Mouse (Mus musculus) stomach, embryonic 15.5 days (tissue): ENCODE measurements around the gene Taar7d. TPM values are rescaled to one million over a fixed set of nuclear protein-coding genes. Genes with fewer than 3 reads are reported as not detected.

Source experiments
- ATAC-seq: fragments of 200-750 bp; cut with Nextera tagmentation; 2 replicates; pipeline ENCODE4 v1.8.0; 2017; ENCODE audit warnings: low read depth, moderate number of reproducible peaks, moderate TSS enrichment; ENCODE audit not compliant: insufficient read depth, low FRiP score
- H3K27ac ChIP-seq: fragments of 300-500 bp; sonication (generic); 2 replicates; pipeline ENCODE4 v1.5.1; 2015; ENCODE audit warnings: mild to moderate bottlenecking, inconsistent platforms
- H3K27me3 ChIP-seq: fragments of 300-500 bp; sonication (generic); replicated peaks from 2 replicates; pipeline ENCODE4 v1.6.1; 2015; ENCODE audit warnings: inconsistent platforms
- H3K36me3 ChIP-seq: fragments of 300-500 bp; sonication (generic); 2 replicates; pipeline ENCODE4 v1.6.1; 2015; ENCODE audit warnings: inconsistent platforms
- H3K4me1 ChIP-seq: fragments of 300-500 bp; sonication (generic); 2 replicates; pipeline ENCODE4 v1.6.1; 2015; ENCODE audit warnings: inconsistent platforms
- H3K4me2 ChIP-seq: fragments of 300-500 bp; sonication (generic); 2 replicates; pipeline ENCODE4 v1.6.1; 2015; ENCODE audit warnings: mild to moderate bottlenecking, inconsistent platforms
- H3K4me3 ChIP-seq: fragments of 300-500 bp; sonication (generic); replicated peaks from 2 replicates; pipeline ENCODE4 v1.5.1; 2015; ENCODE audit warnings: inconsistent platforms
- H3K9ac ChIP-seq: fragments of 300-500 bp; sonication (generic); 2 replicates; pipeline ENCODE4 v1.6.1; 2015; ENCODE audit warnings: inconsistent platforms
- H3K9me3 ChIP-seq: fragments of 300-500 bp; sonication (generic); 2 replicates; pipeline ENCODE4 v1.6.1; 2016; ENCODE audit warnings: inconsistent platforms
- WGBS: fragments of 180-500 bp; shearing (Covaris S2); methylation state at CpG from one replicate; pipeline ENCODE4 v1.1.7; 2015; 5-methylcytosine and 5-hydroxymethylcytosine counted together
- polyA plus RNA-seq: library from polyadenylated mRNA; unstranded; fragments of >200 nt; fragmentation: Nextera tagmentation; extraction: Ambion mirVana; gene quantifications from 2 replicates; pipeline ENCODE4 v1.2.1, GENCODE M21; 2015

Gene Taar7d
- polyA plus RNA-seq: not detected in 2 replicates

- ATAC-seq: no peak
- Histone ChIP-seq H3K4me1 (no peaks in the 10 kb centered on the region), H3K4me3 (no peak within 1 kb of the TSS), H3K4me2 (no peak within 1 kb of the TSS), H3K27me3 (no peaks in the 10 kb centered on the region), H3K36me3 (no peaks in the 10 kb centered on the region), H3K9me3 (no peaks in the 10 kb centered on the region), H3K9ac (no peak within 1 kb of the TSS), H3K27ac (no peak within 1 kb of the TSS)
Observed at GRCm38 (mm10) chr10:24026922-24027321, at the start of gene Taar7d. Taar7d (plus strand) TSS chr10:24027222.

- Histone ChIP-seq H3K9ac (no peak overlapping the region), H3K4me1 (no peaks in the 10 kb centered on the region), H3K4me2 (no peak overlapping the region), H3K36me3 (no peaks in the 10 kb centered on the region), H3K27ac (no peak overlapping the region), H3K9me3 (no peaks in the 10 kb centered on the region), H3K27me3 (no peaks in the 10 kb centered on the region), H3K4me3 (no peak overlapping the region)
- ATAC-seq: no peak
- WGBS: 51% methylated on average over 4 of the region's 4 CpGs
Observed at GRCm38 (mm10) chr10:23977958-23978357, 49.1 kb upstream of the Taar7d start.

- no peak overlapping the region for H3K9ac ChIP-seq
- 40% methylated on average over 16 of the region's 16 CpGs for WGBS
- ATAC-seq: peak; percentile 35; the same call in 1 of the 2 replicates
- no peaks in the 10 kb centered on the region for H3K27me3 ChIP-seq
- no peak overlapping the region for H3K4me3 ChIP-seq
- no peaks in the 10 kb centered on the region for H3K36me3 ChIP-seq
- H3K4me2 ChIP-seq: no peak overlapping the region
- H3K9me3 ChIP-seq: no peaks in the 10 kb centered on the region
- H3K27ac ChIP-seq: no peak overlapping the region
- H3K4me1 ChIP-seq: no peaks in the 10 kb centered on the region
Observed at GRCm38 (mm10) chr10:23978901-23979705, 47.9 kb upstream of the Taar7d start.

- no peak within 1 kb of the TSS for H3K9ac ChIP-seq
- no peak within 1 kb of the TSS for H3K4me3 ChIP-seq
- WGBS: 71% methylated on average over 8 of the region's 8 CpGs
- H3K27me3 ChIP-seq: no peaks in the 10 kb centered on the region
- ATAC-seq: no peak
- no peaks in the 10 kb centered on the region for H3K9me3 ChIP-seq
- H3K4me2 ChIP-seq: no peak within 1 kb of the TSS
- H3K27ac ChIP-seq: no peak within 1 kb of the TSS
- no peaks in the 10 kb centered on the region for H3K4me1 ChIP-seq
- H3K36me3 ChIP-seq: no peaks in the 10 kb centered on the region
Observed at GRCm38 (mm10) chr10:23985546-23985945, 41.5 kb upstream of the Taar7d start, which contains the start of gene Taar6. Taar6 (minus strand) TSS chr10:23985646.

- no peak overlapping the region for H3K4me3 ChIP-seq
- no peak overlapping the region for H3K4me2 ChIP-seq
- WGBS: 77% methylated on average over 5 of the region's 5 CpGs
- no peaks in the 10 kb centered on the region for H3K27me3 ChIP-seq
- H3K9me3 ChIP-seq: no peaks in the 10 kb centered on the region
- no peak overlapping the region for H3K9ac ChIP-seq
- H3K27ac ChIP-seq: no peak overlapping the region
- ATAC-seq: no peak
- H3K4me1 ChIP-seq: no peaks in the 10 kb centered on the region
- H3K36me3 ChIP-seq: no peaks in the 10 kb centered on the region
Observed at GRCm38 (mm10) chr10:23986419-23986818, 40.6 kb upstream of the Taar7d start.

- Histone ChIP-seq H3K36me3 (no peaks in the 10 kb centered on the region), H3K4me2 (no peak within 1 kb of the TSS), H3K9ac (no peak within 1 kb of the TSS), H3K27me3 (no peaks in the 10 kb centered on the region), H3K4me1 (no peaks in the 10 kb centered on the region), H3K27ac (no peak within 1 kb of the TSS), H3K4me3 (no peak within 1 kb of the TSS), H3K9me3 (no peaks in the 10 kb centered on the region)
- ATAC-seq: no peak
- WGBS: 84% methylated on average over 3 of the region's 3 CpGs
Observed at GRCm38 (mm10) chr10:23993381-23993780, 33.6 kb upstream of the Taar7d start, which contains the start of gene Taar7a. Taar7a (minus strand) TSS chr10:23993481.

- 60% methylated on average over 1 of the region's 1 CpGs for WGBS
- ATAC-seq: no peak
Observed at GRCm38 (mm10) chr10:23999639-24000038, 27.4 kb upstream of the Taar7d start, which contains the start of gene Taar7b. Taar7b (plus strand) TSS chr10:23999939.

GRCm38 (mm10) chr10:24006442-24006841 lies 20.6 kb upstream of the Taar7d start:
- no peak for ATAC-seq
- whole genome bisulfite sequencing: 73% methylated on average over 1 of the region's 1 CpGs
- no peak overlapping the region for H3K4me3 ChIP-seq

More at GRCm38 (mm10) chr10:23999639-24000038, 27.4 kb upstream of the Taar7d start, which contains the start of gene Taar7b:
- Histone ChIP-seq H3K9ac (no peak within 1 kb of the TSS), H3K27ac (no peak within 1 kb of the TSS), H3K9me3 (no peaks in the 10 kb centered on the region), H3K4me1 (no peaks in the 10 kb centered on the region), H3K4me3 (no peak within 1 kb of the TSS), H3K36me3 (no peaks in the 10 kb centered on the region), H3K27me3 (no peaks in the 10 kb centered on the region), H3K4me2 (no peak within 1 kb of the TSS)

GRCm38 (mm10) chr10:24007034-24007433 lies 20.0 kb upstream of the Taar7d start:
- H3K4me3 ChIP-seq: no peak overlapping the region
- no peaks in the 10 kb centered on the region for H3K27me3 ChIP-seq
- H3K9ac ChIP-seq: no peak overlapping the region
- 28% methylated on average over 2 of the region's 2 CpGs for WGBS
- H3K4me1 ChIP-seq: no peaks in the 10 kb centered on the region
- H3K4me2 ChIP-seq: no peak overlapping the region
- ATAC-seq: no peak; the same call in 1 of the 2 replicates
- H3K36me3 ChIP-seq: no peaks in the 10 kb centered on the region
- H3K27ac ChIP-seq: no peak overlapping the region
- H3K9me3 ChIP-seq: no peaks in the 10 kb centered on the region

More at GRCm38 (mm10) chr10:24006442-24006841, 20.6 kb upstream of the Taar7d start:
- Histone ChIP-seq H3K9ac (no peak overlapping the region), H3K27me3 (no peaks in the 10 kb centered on the region), H3K4me2 (no peak overlapping the region), H3K36me3 (no peaks in the 10 kb centered on the region), H3K27ac (no peak overlapping the region), H3K9me3 (no peaks in the 10 kb centered on the region), H3K4me1 (no peaks in the 10 kb centered on the region)

- WGBS: 82% methylated on average over 1 of the region's 1 CpGs
- Histone ChIP-seq H3K4me3 (no peak overlapping the region), H3K27ac (no peak overlapping the region), H3K9ac (no peak overlapping the region), H3K27me3 (no peaks in the 10 kb centered on the region), H3K36me3 (no peaks in the 10 kb centered on the region), H3K4me2 (no peak overlapping the region), H3K4me1 (no peaks in the 10 kb centered on the region), H3K9me3 (no peaks in the 10 kb centered on the region)
- ATAC-seq: no peak
Observed at GRCm38 (mm10) chr10:24008143-24008542, 18.9 kb upstream of the Taar7d start.

GRCm38 (mm10) chr10:24031347-24031746 lies 4.3 kb downstream of the Taar7d start:
- ATAC-seq: no peak
- Histone ChIP-seq H3K4me3 (no peak overlapping the region), H3K27me3 (no peaks in the 10 kb centered on the region), H3K27ac (no peak overlapping the region), H3K4me1 (no peaks in the 10 kb centered on the region), H3K36me3 (no peaks in the 10 kb centered on the region), H3K9me3 (no peaks in the 10 kb centered on the region), H3K4me2 (no peak overlapping the region), H3K9ac (no peak overlapping the region)

GRCm38 (mm10) chr10:24037314-24037713 lies 10.3 kb downstream of the Taar7d start, which contains the start of gene Taar7e:
Taar7e (plus strand) TSS chr10:24037614.
- Histone ChIP-seq H3K4me3 (no peak within 1 kb of the TSS), H3K27me3 (no peaks in the 10 kb centered on the region), H3K9ac (no peak within 1 kb of the TSS), H3K4me1 (no peaks in the 10 kb centered on the region), H3K36me3 (no peaks in the 10 kb centered on the region), H3K4me2 (no peak within 1 kb of the TSS), H3K9me3 (no peaks in the 10 kb centered on the region), H3K27ac (no peak within 1 kb of the TSS)
- ATAC-seq: no peak
- WGBS: 89% methylated on average over 2 of the region's 2 CpGs
